In genomic region chr13:101767013-101767808, GRCm38 (mm10) we compare ENCODE assay signal across 8 mouse cellular contexts. TPM values are rescaled to one million over a fixed set of nuclear protein-coding genes. Genes with fewer than 3 reads are reported as not detected.
DNase-seq lines count a peak whose midpoint lies in the region; ATAC-seq and TF ChIP-seq lines count a peak whose summit lies in the region.

No protein-coding gene starts in this region.

- peak overlapping the region; percentile 82 for H3K9ac ChIP-seq in forebrain, embryonic 12.5 days

- no peak for DNase-seq in cerebellum, adult 11-12 months
- DNase-seq in brain, embryonic 14.5 days (ENCODE audit: low read depth): peak; percentile 80
- DNase-seq in hindbrain, embryonic 10.5 days (ENCODE audit: low spot score): peak; percentile 73
- DNase-seq in limb, embryonic 10.5 days (ENCODE audit: low spot score): peak; percentile 76
- peak; percentile 74 for DNase-seq in midbrain, embryonic 10.5 days (ENCODE audit: low spot score)
- peak; percentile 69 to 76 for DNase-seq in spleen, postnatal 10 days (ENCODE audit: low spot score in 2 of 2)

- peak overlapping the region; percentile 84 for H3K4me3 ChIP-seq in forebrain, embryonic 12.5 days (replicated peaks)
- peak overlapping the region; percentile 90 for H3K4me3 ChIP-seq in hindbrain, embryonic 10.5 days
- peak overlapping the region; percentile 90 for H3K4me3 ChIP-seq in limb, embryonic 10.5 days
- peak overlapping the region; percentile 73 for H3K4me3 ChIP-seq in midbrain, embryonic 10.5 days

- peaks cover 36% of the 10 kb centered on the region for H3K4me1 ChIP-seq in forebrain, embryonic 12.5 days
- peaks cover 40% of the 10 kb centered on the region for H3K4me1 ChIP-seq in hindbrain, embryonic 10.5 days (replicated peaks)
- H3K4me1 ChIP-seq in limb, embryonic 10.5 days: peaks cover 28% of the 10 kb centered on the region
- H3K4me1 ChIP-seq in midbrain, embryonic 10.5 days: peaks cover 51% of the 10 kb centered on the region

- WGBS in forebrain, embryonic 12.5 days: under 1% methylated on average over 60 of the region's 60 CpGs
- under 1% methylated on average over 60 of the region's 60 CpGs for WGBS in hindbrain, embryonic 10.5 days
- under 1% methylated on average over 59 of the region's 60 CpGs for WGBS in limb, embryonic 10.5 days
- whole genome bisulfite sequencing in midbrain, embryonic 10.5 days: under 1% methylated on average over 60 of the region's 60 CpGs

- peak; percentile 6; the same call in 1 of the 2 replicates for TF ChIP-seq POLR2A in brain, embryonic 14.5 days (IDR thresholded peaks at IDR 0.05; ENCODE audit: borderline replicate concordance, extremely low read depth, insufficient read depth, insufficient read length, poor library complexity, severe bottlenecking)

- no peaks in the 10 kb centered on the region for H3K9me3 ChIP-seq in forebrain, embryonic 12.5 days
- H3K9me3 ChIP-seq in hindbrain, embryonic 10.5 days: no peaks in the 10 kb centered on the region
- H3K9me3 ChIP-seq in limb, embryonic 10.5 days (replicated peaks): no peaks in the 10 kb centered on the region
- H3K9me3 ChIP-seq in midbrain, embryonic 10.5 days (replicated peaks): no peaks in the 10 kb centered on the region

- peak overlapping the region; percentile 95 for H3K27ac ChIP-seq in forebrain, embryonic 12.5 days
- peak overlapping the region; percentile 94 for H3K27ac ChIP-seq in hindbrain, embryonic 10.5 days
- H3K27ac ChIP-seq in limb, embryonic 10.5 days: peak overlapping the region; percentile 91
- H3K27ac ChIP-seq in midbrain, embryonic 10.5 days (replicated peaks): peak overlapping the region; percentile 88

- H3K36me3 ChIP-seq in forebrain, embryonic 12.5 days (replicated peaks): no peaks in the 10 kb centered on the region
- H3K36me3 ChIP-seq in hindbrain, embryonic 10.5 days: no peaks in the 10 kb centered on the region
- H3K36me3 ChIP-seq in limb, embryonic 10.5 days: no peaks in the 10 kb centered on the region
- no peaks in the 10 kb centered on the region for H3K36me3 ChIP-seq in midbrain, embryonic 10.5 days

- peak; percentile 28 for ATAC-seq in cerebellum, adult (ENCODE audit: insufficient number of reproducible peaks, low FRiP score, low TSS enrichment)
- ATAC-seq in forebrain, embryonic 12.5 days (ENCODE audit: low FRiP score): peak; percentile 52

- no peak for TF ChIP-seq CTCF in brain, embryonic 14.5 days (IDR thresholded peaks at IDR 0.05; ENCODE audit: borderline replicate concordance, extremely low read depth, insufficient read depth, insufficient read length)

- peaks cover 17% of the 10 kb centered on the region for H3K27me3 ChIP-seq in forebrain, embryonic 12.5 days
- no peaks in the 10 kb centered on the region for H3K27me3 ChIP-seq in hindbrain, embryonic 10.5 days (ENCODE audit: insufficient read depth, poor library complexity, severe bottlenecking)
- peaks cover 9% of the 10 kb centered on the region; the same call in 1 of the 2 replicates for H3K27me3 ChIP-seq in limb, embryonic 10.5 days (ENCODE audit: low read depth, poor library complexity, severe bottlenecking)
- H3K27me3 ChIP-seq in midbrain, embryonic 10.5 days (ENCODE audit: low read depth, poor library complexity, severe bottlenecking): no peaks in the 10 kb centered on the region

- peak overlapping the region; percentile 72 for H3K4me2 ChIP-seq in forebrain, embryonic 12.5 days

RNA-seq across cellular contexts. Expression of gene Pik3r1, which starts 0.8 kb away (rescaled TPM):
- polyA plus RNA-seq in brain, embryonic 14.5 days (2012; rRNA removed): 17.7 and 39.7 TPM in 2 replicates
- 20.4 and 22.6 TPM in 2 replicates for polyA plus RNA-seq in forebrain, embryonic 12.5 days (2016; fragmentation: Nextera tagmentation; extraction: Ambion mirVana)
- 12.6 and 16.1 TPM in 2 replicates for polyA plus RNA-seq in hindbrain, embryonic 10.5 days (2016; fragmentation: Nextera tagmentation; extraction: Ambion mirVana)
- polyA plus RNA-seq in limb, embryonic 10.5 days (2016; fragmentation: Nextera tagmentation; extraction: Ambion mirVana): 9.8 and 13.9 TPM in 2 replicates
- polyA plus RNA-seq in midbrain, embryonic 10.5 days (2016; fragmentation: Nextera tagmentation; extraction: Ambion mirVana): 14.8 and 16.4 TPM in 2 replicates
